Mouse (Mus musculus) lung, adult 2 months (tissue): ENCODE results near the gene Rap2c. TPM values are rescaled to one million over a fixed set of nuclear protein-coding genes. Genes with fewer than 3 reads are reported as not detected.

ENCODE experiments used
- DNase-seq: peaks from one replicate; pipeline ENCODE4 v3.0.0; 2022
- H3K4me1 ChIP-seq: fragments of 200-500 bp; 2 replicates; pipeline ENCODE4 v1.6.1; 2011; ENCODE audit warnings: low read length; ENCODE audit not compliant: control insufficient read depth, insufficient read depth
- H3K4me3 ChIP-seq: fragments of 200-500 bp; replicated peaks from 2 replicates; pipeline ENCODE3; 2011; ENCODE audit warnings: low read depth, mild to moderate bottlenecking, control low read depth, low read length; ENCODE audit errors: extremely low read depth
- CTCF ChIP-seq: fragments of 200-500 bp; IDR thresholded peaks from 2 replicates; pipeline ENCODE4 v1.5.1; 2011; ENCODE audit warnings: mild to moderate bottlenecking, low read length, control low read depth; ENCODE audit not compliant: insufficient read depth
- POLR2A ChIP-seq: fragments of 200-500 bp; IDR thresholded peaks from 2 replicates; pipeline ENCODE4 v1.6.1; 2011; ENCODE audit warnings: low read depth, mild to moderate bottlenecking, control low read depth, low read length, borderline replicate concordance; ENCODE audit errors: extremely low read depth
- WGBS: fragments of 180-500 bp; shearing (Covaris S2); methylation state at CpG from one replicate; pipeline ENCODE4 v1.1.7; 2018; 5-methylcytosine and 5-hydroxymethylcytosine counted together
- polyA plus RNA-seq: library from polyadenylated mRNA; depleted of rRNA; stranded (reverse); fragments of >200 nt; gene quantifications from 2 replicates; pipeline ENCODE4 v1.2.3, GENCODE M21; 2012

Rap2c gene
- polyA plus RNA-seq, 1 experiment, result 3.8 TPM

DNA sequence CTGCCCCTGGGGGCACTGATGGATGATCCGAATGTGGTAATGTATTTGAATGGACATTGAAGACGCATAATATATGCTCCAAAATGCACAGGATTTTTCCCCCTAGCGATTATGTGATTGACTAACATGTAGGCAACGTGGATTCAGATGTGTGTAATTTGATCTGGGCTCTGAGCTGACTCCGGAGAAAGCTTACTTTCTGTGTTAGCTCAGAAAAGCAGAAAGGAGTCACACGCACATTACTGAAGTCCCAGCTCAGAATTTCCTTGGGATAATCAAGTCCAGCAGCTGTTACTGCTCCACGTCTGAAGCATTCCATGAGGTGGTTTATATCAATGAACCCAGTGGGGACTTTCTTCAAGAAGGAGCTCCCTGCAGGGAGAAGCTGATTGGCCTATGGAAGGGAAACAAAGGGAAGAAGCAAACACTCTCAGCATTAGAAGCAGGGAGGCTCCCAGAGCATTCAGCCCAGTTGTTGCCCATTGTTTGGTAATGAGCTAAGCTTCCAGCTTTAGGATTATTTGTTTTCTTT is 17.9 kb upstream of the Rap2c start:
- TF ChIP-seq CTCF, result no peak
- Histone ChIP-seq H3K4me3 (no peak overlapping the region), H3K4me1 (no peaks in the 10 kb centered on the region)
- no peak for DNase-seq
- WGBS, result 42% methylated on average over 7 of the region's 7 CpGs

- peak; percentile 45 for DNase-seq
- Histone ChIP-seq H3K4me3 (no peak overlapping the region), H3K4me1 (peaks cover 2% of the 10 kb centered on the region; the same call in 1 of the 2 replicates)
- 41% methylated on average over 2 of the region's 2 CpGs for WGBS
- TF ChIP-seq CTCF, result peak; percentile 67
- TF ChIP-seq POLR2A, result no peak
Observed at GRCm38 (mm10) chrX:51019884-51020283, 2.1 kb upstream of the Rap2c start.

DNA sequence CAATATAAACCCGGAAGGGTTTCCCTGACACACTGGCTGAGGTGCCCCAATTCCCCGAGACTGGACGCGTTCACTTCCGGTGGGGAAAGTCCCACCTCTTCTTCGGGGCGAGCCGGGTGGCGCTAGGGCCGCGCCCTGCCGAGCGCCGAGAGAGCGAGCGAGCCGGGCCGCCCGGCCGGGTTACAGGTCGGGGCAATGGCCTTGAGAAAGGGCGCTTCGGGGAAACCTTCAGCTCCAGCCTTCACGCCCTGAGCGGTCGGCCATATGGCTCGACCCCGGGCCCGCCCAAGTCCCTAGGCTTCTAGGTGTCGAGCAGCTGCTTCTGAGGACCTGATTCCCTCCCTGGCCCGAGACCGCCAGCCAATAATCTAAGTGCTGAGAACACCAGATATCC is 965 bp upstream of the Rap2c start:
- TF ChIP-seq POLR2A (peak; percentile 34; the same call in 1 of the 2 replicates), CTCF (no peak)
- H3K4me1 ChIP-seq, result peaks cover 2% of the 10 kb centered on the region; the same call in 1 of the 2 replicates
- 31% methylated on average over 31 of the region's 32 CpGs for WGBS
- DNase-seq, result peak; percentile 62
- peak overlapping the region; percentile 78 for H3K4me3 ChIP-seq

- 41% methylated on average over 12 of the region's 12 CpGs for WGBS
- TF ChIP-seq POLR2A (no peak), CTCF (no peak)
- H3K4me1 ChIP-seq, result peaks cover 2% of the 10 kb centered on the region; the same call in 1 of the 2 replicates
- peak overlapping the region; percentile 51 for H3K4me3 ChIP-seq
- DNase-seq, result peak; percentile 9
Observed at GRCm38 (mm10) chrX:51016926-51017325, 892 bp downstream of the Rap2c start.

GRCm38 (mm10) chrX:51012280-51012679 is 5.5 kb downstream of the Rap2c start:
- no peak for DNase-seq

GRCm38 (mm10) chrX:51010323-51010722 is 7.5 kb downstream of the Rap2c start:
- Histone ChIP-seq H3K4me1 (no peaks in the 10 kb centered on the region; the same call in 1 of the 2 replicates), H3K4me3 (no peak overlapping the region)
- DNase-seq, result no peak
- TF ChIP-seq POLR2A (no peak), CTCF (no peak)
- 72% methylated on average over 4 of the region's 4 CpGs for WGBS

More at GRCm38 (mm10) chrX:51012280-51012679, 5.5 kb downstream of the Rap2c start:
- TF ChIP-seq CTCF (no peak), POLR2A (no peak)
- WGBS, result 70% methylated on average over 2 of the region's 2 CpGs
- Histone ChIP-seq H3K4me1 (no peaks in the 10 kb centered on the region; the same call in 1 of the 2 replicates), H3K4me3 (no peak overlapping the region)

DNA sequence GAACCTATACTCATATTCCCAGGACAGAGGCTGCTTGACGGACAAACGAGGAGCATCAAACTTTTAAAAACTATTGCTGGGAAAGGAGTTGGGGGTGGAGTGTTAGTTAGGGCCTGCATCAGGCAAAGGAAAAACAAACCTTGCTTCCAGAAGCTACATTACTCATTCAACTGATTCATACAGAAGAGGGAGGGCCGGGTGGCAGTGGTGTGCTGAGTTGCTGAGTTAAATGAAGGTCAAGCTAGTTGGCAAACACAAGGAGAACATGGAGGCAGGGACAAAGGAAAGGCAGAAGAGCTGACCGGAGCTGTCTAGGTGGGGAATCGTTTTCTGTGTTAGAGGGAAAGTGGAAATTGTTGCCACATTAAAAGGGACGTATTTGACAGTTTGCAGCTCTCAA is 17.0 kb downstream of the Rap2c start:
- Histone ChIP-seq H3K4me1 (no peaks in the 10 kb centered on the region), H3K4me3 (no peak overlapping the region)
- no peak for DNase-seq
- TF ChIP-seq CTCF (no peak), POLR2A (no peak)
- 70% methylated on average over 6 of the region's 6 CpGs for WGBS

DNA sequence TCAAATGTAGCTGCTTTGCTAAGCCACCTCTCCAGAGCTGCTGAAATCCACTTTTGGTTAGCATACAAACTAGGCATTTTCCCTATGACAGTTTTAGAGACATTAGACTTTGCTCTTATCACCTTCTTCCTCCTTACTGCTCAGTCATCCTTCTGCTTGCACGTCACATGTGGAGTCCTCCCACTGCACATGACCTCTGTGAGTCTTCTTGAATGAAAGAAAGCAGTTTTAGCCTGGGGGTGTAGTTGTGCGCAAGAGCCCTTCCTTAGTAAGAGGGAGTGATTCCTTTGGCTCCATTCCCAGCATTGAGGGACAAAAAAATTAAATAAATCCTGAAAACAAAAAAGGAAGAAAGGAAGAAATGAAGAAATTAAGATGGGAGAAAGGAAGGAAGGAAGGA is 22.5 kb downstream of the Rap2c start:
- H3K4me3 ChIP-seq, result no peak overlapping the region
- no peak for DNase-seq
- H3K4me1 ChIP-seq, result no peaks in the 10 kb centered on the region
- TF ChIP-seq CTCF (no peak), POLR2A (no peak)
- WGBS, result 62% methylated on average over 2 of the region's 2 CpGs

DNA sequence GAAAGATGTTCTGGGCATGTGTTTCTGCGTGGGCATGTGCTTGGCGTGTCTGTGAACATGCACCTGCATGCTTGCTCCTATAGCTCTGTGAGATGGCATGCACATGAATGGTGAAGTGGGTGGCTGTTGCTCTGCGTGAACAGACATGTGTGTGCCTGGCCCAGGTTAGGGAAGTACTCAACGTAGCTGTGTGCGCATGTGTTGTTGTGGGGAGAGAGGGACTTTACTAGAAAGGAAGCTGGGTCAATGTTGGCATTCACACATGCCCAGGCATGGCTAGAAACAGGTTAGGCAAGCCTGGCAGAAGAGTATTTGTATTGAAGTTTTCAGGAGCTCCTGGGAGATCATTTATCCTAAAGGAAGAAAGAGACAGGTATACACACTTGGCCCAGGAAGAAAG is 26.5 kb downstream of the Rap2c start:
- WGBS, result 81% methylated on average over 5 of the region's 5 CpGs
- Histone ChIP-seq H3K4me3 (no peak overlapping the region), H3K4me1 (no peaks in the 10 kb centered on the region)
- no peak for DNase-seq
- TF ChIP-seq POLR2A, result no peak

DNA sequence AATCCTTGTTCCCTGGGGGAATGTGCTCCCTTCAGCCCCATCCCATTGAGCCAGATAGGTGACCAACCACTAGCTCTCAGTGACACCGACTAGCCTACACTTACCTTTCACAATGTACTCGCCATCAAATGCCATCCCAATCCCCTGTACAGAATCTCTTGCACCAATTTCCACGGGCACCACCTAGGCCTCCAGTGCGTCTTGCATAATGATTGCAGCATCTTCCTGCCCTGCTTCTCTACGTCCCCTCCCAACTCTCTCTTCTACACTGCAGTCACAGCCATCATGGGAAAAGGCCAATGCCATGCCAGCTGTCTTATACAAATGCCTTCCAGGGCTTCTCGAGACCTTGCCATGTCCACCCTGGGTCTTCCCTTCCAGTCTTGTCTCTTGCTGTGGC is 27.9 kb downstream of the Rap2c start:
- no peak for TF ChIP-seq POLR2A
- no peak for TF ChIP-seq CTCF
- Histone ChIP-seq H3K4me1 (no peaks in the 10 kb centered on the region), H3K4me3 (no peak overlapping the region)
- no peak for DNase-seq
- 77% methylated on average over 6 of the region's 6 CpGs for WGBS
